Mouse (Mus musculus) cerebellum, adult 9-10 months (tissue): ENCODE measurements around the gene Bhmt.
A peak's percentile ranks its signal among the peaks of the same experiment; 100 is the strongest.

Source experiments
- DNase-seq: peaks from one replicate; pipeline ENCODE4 v3.0.0; 2022

Gene Bhmt

DNA sequence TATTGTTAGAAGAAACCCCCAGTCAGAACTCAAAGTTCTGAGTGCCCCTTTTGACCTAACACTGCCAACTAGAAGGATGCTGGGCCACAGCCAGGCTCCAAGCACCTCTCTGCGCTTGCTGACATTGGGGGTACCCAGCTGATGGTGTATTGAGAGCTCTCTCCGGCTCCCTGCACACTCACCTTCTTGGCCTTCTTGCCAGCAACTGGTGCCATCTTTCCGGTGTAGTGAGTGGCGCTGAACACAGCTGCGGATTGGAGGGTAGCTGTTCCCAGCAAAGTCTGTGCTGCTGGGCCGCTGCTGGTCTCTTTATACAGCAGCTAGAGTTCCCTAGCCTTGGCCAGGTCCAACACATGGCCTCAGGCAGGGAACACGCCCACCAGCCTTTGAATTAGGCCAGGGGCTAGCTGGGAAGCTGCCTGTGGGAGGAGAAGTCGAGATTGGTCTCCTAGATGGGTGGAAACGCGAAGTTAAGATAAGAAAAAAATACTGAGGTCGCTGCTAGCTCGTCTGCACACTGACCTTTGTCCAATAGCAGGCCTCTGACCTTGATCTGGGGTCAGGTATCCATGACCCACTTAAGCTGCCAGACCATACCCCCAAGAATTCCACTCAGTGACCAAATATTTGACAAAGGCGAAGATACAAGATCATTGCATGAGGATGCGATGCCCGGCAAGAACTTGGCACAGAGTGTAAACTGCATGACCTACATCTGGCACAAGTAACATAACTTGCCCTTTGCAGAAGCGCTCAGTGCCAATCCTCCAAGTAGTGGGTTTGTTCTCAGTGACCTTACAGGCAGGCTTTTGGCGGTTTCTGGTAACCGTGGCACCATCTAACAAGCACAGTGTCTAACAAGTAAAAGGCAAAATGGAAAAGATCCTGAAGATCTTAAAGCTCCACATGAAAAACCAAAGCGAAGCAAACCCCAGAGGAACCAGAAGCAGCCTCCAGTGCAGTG lies at the start of gene Bhmt:
Gene Bhmt, minus strand, starts transcription at position 680 of the 964 bp plus-strand sequence.
- DNase-seq = no peak

DNA sequence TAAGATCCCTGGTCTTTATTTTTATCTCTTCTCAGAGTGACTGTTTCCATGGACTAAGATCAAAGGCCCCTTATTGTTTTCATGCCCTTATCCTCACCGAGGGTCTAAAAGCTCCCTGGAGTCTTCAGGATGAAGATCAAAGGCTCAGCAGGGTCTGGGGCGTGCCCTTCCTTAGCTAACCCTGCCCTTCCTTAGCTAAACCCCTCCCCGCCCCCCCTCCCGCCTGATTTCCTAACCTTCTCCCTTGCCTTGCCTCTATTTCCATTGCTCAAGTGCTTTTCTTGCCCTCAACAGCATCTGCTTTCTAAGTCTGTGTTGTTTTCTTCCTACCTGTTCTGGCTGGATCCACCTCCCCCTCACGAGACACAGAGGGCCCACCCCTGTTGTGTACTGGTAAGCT lies 49.6 kb upstream of the Bhmt start:
- DNase-seq = no peak

DNA sequence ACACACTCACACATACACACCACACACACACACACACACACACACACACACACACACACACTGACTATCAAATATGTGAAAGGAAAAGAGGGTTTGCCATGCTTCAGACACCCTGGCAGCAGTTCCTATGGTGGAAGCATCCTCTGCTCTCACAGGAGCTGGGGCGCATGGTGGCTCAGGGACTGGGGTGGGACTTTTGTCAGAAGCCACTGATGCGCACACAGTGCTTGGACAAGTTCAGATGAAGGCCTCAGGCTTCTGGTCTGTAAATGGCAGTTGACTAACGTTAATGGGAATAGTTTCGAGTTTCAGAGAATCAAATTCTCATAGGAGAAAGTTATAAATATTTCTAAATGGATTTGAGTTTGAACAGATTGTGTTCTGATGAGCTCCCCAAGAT lies 47.5 kb upstream of the Bhmt start:
- no peak for DNase-seq

DNA sequence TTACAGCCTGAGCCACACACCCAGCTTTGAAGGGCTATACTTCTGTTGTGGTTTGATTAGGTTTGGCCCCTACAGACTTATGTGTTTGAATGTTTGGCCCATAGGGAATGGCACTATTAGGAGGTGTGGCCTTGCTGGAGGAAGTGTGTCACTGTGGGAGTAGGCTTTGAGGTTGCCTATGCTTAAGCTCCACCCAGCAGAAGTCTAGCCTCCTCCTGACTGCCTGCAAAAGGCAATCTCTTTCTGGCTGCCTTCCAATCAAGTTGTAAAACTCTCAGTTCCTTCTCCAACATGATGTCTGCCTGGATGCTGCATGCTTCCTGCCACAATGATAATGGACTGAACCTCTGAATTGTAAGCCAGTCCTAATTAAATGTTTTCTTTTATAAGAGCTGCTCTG lies 45.6 kb upstream of the Bhmt start:
- no peak for DNase-seq

DNA sequence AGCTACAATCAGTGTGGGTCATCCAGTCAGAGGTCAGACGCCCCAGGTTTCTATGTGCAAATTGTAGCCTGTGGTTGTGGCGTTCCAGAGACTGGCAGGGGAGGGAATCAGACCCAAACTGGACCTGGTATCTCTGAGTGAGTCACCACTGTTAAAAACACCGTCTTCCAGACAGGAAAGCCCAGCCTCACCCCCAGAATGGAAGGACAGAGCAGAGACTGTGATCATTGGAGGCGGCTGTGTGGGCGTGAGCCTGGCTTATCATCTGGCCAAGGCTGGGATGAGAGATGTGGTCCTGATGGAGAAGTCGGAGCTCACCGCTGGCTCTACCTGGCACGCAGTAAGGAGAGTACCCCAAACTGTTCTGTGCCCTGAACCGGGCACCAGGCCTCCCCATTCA lies 39.1 kb upstream of the Bhmt start:
- DNase-seq = no peak

DNA sequence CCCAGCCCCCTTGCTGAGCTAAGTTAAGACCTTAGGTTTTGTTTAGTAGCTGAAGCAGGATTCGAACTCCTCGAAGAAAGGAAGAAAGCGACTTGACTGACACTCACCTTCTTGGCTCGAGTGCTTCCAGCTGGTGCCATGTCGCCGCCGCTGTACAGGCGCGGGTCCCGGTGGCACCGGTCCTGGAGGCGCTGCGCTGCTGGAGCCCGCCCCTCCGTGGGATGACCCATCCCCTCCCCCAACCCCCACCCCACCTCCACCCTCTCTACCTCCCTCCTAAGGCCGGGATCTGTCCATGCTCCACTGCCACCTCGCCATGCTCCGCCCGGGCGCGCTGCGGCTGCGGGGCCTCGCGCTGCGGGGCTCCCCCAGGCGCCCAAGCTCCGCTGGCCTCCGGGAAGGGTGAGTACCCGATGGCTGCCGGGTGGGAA lies 36.4 kb upstream of the Bhmt start, which contains the start of the genes Bhmt2 and Dmgdh:
Gene Bhmt2, minus strand, starts transcription at position 172 of the 431 bp plus-strand sequence.
Gene Dmgdh, plus strand, starts transcription at position 303 of the 431 bp plus-strand sequence.
- no peak for DNase-seq

DNA sequence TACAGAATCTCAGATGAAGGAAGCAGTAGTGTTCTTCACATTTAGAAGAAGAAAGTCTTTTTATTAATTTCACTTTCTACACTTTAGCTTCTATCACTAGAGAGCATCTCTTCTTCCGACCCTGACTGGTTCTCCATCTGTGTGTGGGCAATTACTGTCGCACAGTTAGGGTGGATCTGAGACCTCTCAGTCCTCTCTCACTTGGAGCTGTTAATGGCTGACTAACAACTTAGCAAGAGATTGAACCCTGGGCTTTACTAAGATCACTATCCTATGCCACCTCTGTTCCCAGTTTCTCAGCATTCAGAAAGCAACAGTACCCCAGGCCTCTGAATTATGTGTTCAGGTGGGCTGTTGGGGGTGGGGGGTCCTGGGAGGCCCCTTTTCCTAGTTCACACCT lies 35.5 kb upstream of the Bhmt start:
- DNase-seq = no peak

DNA sequence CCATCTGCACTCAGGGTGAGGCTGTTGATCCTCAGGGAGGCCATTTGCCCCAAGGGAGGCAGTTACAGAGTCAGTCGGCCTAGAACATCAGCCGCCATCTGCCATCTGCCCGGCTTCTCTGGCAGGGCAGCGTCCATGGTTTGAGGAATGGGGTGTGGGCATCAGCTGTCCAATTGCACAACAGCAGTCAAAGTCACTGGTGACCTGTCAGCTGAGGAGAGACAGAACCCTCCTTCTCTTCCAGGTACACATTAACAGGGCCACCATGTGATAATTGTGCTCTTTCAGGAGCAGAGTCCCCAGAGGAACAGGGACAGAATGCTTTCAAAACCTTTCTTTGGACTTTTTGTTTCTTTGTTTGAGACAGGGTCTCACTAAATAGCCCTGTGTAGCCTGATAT lies 34.6 kb upstream of the Bhmt start:
- DNase-seq = no peak

DNA sequence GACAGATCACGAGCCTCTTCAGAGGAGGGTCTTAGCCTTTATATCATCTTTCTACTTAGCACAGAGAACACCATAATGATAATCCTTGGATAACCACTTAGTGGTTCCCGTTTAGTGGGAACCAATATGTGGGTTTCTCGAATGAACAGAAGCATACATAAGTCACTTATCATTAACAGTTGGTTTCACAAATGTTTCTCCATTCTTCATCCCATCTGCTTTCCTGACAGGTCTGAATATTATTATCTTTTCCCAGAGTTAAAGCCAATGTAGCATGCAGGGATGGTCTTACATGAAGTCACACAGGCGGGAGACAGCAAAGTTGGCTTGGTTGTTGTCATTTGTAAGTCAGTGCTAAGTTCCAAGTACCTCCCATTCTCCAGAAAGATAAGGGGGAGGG lies 29.8 kb upstream of the Bhmt start:
- DNase-seq = no peak

DNA sequence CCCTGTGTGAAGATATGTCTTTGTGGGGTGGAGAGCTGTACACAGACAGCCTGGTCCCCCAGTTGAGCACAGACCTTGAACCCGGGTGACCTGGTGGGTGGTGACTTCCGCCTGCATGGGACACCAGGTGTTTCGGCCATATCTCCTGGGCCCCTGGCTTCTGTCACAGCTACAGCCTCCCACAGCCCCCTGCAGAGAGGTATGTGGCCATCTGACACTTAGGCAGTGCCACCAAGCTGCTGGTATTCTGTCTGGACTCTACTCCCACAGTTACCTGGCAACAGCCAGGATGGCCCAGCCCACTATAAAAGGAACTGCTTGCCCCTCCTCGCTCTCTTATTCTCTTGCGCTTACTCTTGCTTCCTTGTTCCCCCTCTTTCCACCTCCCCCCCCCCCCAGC lies 20.2 kb upstream of the Bhmt start:
- peak; percentile 45 for DNase-seq

DNA sequence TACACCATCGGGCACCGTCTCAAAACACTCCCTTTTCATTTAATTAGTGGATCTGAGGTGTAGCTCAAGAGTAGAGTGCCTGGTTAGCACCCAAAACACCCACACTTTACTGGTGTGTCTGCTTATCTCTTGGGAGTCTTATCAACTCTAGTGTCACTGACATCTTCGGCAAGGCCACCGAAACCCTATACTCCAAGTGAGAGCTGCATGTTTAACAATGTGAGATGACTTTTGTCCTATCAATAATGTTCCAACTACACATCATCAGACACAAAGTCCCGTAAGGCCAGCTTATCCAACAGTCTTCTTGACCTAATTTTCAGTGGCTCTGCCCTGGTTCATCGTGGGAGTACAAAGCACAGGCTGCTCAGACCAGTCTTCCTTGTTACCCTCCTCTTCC lies 15.6 kb upstream of the Bhmt start:
- no peak for DNase-seq

DNA sequence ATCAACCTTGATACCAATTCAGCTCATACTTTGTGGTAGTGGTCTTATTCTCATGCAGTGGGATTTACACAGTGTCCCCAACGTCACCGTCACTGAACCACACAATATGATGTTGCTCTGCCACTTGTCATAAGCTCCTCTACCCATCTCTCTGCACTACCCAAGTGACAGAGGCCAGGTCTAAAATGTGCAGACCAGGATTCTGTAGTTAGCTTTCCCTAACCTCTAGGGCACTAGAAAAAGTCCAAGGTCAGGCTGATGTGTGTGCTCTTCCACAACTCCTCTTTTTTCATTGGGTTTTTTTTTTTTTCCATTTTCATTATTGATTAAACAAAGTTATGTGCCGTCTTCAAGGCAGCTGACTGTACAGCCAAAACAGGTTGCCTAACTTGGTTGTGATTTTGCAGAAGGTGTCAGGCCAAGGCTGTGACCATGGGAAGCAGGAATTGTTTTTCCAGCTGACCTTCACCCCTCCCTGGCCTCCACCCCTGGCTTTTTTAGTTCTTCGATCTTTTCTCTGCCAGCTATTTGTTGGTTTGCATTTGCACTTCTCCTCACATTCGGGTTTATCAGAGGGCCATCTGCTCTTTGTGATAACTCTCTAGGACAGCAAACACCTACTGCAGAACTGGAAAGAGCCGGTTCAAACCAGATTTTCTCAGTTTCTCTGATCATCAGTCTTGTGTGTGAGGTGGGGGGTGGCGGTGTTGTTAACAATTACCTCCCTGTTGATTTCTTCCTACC lies 10.8 kb upstream of the Bhmt start:
- DNase-seq = no peak

DNA sequence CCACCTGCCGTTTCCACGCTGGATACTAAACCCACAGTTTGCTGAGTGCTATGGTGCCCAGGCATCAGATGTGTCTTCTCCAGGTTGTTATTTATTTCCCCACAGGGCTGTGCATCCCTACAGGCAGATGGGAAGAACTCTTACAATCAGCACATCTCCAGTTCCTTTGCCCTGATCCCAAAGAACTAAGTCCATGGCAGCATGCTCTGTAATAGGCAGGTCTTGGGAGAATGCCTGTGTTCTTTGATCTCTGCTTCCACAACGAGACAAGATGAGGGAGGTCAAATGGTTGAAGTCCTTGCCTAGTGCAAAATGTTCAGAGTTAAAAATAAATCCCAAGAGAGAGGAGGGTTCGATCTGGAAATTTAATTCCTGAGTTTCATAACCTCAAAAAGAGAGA lies 1.9 kb upstream of the Bhmt start:
- no peak for DNase-seq

DNA sequence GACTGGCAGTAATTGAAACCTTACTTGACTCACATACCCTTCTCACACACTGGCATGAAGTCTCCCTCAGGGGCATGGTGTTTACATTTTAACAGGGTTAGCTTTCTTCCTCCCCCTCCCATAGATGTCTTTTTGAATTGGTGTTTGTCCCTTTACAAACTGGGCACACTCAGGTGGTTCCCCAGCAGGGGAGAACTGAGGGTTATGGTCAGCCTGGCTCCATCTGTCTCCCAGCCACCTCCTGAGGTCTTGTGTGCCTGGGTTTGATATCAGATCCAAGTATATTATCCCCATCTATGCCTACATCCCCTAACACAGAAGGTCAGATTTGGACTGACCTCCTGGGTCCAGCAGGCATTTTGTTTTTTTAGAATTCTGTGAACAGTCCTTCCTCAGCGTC lies 1.2 kb downstream of the Bhmt start:
- peak; percentile 54 for DNase-seq

DNA sequence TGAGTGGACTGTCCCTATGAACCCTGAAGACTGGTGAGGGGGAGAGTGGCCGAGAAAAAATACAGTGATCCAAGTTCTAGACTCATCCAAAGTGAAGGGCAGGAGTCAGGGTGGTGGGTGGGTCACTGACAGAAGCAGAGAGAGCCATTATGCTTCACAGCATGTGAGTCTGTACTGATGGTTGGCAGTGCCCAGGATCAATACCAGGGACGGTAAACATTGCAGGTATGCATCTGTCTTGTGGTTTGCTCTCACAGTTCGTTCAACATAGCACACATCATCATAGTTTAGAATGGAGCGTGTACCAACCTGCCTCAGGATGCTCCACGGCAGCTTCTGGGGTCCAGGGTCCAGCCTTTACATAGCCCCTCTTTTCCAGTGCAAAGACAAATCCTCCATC lies 4.8 kb downstream of the Bhmt start:
- DNase-seq = no peak

DNA sequence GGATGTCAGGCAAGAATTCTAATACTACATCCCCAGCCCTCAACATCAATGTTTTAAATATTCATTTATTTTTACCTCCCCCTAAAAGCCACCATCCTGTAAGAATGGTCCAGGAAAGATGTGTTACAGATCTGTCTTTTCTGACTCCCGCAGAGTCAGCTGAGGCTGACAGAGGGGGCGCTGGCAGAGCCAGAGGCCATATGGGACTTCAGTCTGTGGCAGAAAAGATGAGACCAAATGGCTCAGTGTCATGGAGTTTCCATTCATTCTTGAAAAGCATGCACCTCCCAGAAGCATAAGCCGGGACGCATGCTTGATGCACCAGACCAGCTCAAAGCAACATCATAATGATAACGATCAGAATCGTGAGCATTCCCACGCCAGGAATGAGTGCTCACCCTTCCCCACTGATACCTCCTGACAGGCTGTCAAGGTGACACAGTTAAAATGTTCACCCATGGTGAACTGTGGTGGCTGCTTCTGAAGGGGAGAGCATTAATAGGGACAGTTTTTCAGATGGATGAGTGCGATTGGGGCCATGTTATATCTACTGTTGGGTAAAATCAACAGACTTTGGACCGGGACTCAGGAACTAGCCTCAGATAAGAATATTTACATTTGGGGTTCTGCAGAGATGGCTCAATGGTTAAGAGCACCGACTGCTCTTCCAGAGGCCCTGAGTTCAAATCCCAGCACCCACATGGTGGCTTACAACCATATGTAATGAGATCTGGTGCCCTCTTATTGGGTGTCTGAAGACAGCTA lies 6.6 kb downstream of the Bhmt start:
- peak; percentile 40 for DNase-seq

DNA sequence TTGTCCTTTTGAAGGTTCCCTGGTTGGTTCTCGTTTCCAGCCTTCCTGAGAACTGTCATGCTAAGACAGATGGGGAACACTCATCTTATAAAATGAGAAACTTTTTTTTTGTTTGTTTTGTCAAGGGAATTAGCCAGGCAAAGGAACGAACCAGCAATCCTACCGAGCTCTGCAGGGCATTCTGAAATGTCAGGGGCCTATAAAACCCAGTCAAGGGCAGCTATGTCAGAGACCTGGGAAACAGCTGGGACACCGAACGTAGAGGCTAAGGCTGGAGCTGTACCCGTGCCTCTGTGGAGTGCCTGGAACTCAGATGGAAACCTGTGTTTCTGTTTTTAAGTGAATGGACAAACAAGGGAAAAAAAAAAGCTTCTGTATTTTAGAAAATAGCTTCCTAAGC lies 8.9 kb downstream of the Bhmt start:
- no peak for DNase-seq

DNA sequence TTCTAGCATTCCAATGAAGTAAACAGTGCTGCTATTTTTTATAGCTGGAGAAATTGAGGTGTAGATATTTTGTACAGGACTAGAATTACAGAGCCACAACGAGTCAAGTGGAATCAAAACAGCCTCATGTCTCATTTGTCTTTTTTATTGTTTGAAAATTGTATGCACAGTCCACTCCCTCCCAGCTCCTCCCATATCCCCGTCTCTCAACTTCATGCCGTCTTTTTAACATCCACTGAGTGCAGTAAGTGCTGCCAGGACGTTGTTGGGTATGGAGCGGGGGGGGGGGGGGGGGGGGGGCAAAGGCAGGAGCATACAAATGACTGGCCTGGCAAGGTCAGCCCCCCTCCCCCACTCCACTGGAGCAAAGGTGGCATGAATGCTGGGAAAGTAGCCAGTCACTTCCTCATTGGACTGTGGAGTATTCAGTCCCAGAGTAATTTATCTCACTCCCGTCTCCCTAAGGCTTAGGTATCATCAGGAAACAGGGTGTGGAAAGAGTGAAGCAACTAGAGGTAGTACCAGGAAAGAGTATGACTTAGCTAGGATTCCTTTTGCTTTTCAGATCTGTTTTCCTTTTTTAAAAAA lies 23.3 kb downstream of the Bhmt start:
- DNase-seq = no peak

DNA sequence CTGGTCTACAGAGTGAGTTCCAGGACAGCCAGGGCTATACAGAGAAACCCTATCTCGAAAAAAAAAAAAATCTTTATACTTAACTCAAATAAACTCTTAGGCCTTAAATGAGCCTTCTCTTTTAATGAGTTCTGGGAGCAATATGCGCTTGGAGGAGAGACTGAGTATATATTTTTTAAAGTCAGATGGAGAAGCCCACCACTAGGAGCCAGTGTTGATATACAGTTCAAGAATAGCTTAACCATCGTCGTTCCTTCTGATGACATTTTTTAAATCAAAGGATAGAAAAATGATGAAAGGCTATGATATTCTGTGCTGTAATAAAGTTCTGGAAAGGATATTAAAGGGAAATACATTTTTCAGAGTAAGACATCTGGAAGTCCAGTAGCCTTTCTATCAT lies 24.0 kb downstream of the Bhmt start:
- no peak for DNase-seq

DNA sequence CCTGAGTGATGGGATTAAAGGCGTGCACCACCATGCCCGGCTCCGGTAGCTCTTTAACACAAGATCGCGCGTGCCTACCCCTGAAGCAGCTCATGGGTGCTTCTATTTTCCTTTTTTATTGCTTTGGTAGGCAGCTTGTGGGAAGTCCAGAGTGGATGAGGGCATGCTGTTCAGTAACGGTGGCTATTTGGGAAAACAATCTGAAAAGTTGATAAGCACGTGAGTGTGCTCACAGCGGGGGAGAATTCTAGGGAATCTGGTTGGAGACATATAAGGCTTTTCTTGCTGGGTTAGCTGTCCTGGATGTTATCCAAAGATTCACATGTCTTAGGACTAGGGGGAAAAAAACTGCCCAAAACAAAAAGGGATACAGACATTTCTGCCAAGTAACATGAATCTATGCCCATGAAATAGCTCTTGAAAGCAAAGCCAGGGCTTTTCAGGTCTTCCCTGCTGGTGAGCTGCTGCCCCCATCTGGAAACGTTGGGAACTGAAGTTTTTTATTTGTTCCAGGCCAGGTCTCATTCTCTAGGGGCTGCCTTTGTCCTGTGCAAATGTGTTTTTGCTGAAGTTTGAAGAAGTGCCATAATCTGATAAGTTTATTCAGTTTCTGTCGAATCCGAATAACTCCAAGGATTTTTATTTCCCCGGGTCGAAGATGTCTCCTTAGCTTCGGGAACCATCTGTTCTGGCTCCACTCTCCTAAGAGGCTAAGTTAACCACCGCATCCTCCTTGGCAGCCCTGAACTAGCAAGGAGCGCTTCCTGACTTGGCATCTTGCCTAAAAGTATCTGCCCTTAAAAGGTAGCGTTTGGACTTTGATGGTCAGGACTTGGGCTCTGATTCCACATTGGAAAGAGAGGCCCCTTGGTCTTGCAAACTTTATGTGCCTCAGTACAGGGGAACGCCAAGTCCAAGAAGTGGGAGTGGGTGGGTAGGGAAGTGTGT lies 24.8 kb downstream of the Bhmt start:
- DNase-seq = peak; percentile 88

DNA sequence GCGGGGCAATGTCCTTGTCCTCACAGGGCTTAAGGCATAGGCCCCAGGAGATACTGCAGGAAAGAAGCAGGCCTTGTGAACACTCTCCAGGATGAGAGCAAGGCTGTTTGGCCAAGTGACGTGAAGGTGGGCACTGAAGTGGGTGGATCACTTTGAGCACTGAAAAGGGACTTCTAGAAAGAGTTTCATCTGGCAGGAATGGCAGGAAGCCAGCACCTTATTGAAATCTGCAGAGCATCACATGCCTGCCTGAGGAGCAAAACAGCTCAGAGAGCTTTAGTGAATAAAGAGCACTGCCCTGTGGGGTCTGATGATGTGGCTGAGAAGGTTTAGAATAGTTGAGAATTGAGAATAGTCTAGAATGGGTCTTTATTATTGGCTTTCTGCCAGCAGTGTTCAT lies 29.3 kb downstream of the Bhmt start:
- DNase-seq = no peak

DNA sequence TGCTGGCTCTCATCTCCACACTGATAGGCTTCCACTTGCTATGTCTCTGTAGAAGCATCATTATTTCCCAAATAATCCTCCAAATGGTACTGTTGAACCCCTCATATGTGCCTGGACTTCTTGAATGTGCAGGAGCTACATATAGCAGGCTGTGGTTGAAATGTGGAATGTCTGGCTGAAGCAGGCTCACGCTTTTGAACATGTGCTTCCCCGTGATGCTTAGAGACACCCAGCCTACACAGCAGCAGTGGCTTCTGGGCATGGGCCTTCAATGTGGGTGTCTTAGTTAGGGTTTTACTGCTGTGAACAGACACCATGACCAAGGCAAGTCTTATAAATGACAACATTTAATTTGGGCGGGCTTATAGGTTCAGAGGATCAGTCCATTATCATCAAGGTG lies 30.1 kb downstream of the Bhmt start:
- no peak for DNase-seq
